Mouse (Mus musculus): ENCODE results near the gene Csnk1g2.
"Not testable (repeated sequence)": the region's sequence is repeated elsewhere in the genome, so short reads cannot be mapped to it uniquely, and the experiment has no call there.

Csnk1g2 gene

DNA sequence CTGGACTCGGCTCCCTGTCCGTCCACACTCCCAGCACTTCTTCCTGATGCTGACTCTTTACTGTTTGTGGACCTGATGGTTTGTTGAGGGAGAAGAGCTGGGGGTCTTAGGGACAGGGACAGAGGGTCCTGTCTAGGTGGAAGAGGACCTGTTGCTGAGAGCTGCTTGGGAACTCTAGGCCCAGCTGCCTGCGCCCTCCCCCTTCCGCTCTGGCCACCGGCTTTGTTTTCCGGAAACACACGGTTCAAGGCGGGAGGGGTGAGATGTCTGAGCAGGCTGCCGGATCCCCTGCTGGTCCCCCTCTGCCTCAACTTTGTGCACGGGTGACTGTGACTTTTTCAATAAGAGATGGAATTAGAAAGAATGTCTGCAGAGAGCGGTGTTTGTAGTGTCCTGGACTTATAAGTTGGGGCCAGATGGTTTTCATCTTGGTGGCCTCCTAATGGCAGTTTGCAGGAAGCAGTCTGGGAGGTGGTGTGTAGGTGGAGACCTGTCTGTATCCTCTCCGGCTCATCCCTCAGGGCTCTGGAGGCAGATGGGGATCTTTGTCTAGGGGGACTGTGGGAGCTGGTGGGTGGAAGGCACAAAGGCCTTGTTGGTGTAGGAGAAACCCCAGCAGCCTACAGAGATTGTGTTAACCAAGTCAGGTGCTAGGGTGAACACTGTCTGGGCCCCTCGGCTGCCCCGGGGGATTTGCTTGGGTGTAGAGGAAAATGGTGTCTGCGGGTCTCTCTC, 986 bp downstream of the Csnk1g2 start:
- ATAC-seq (ENCODE audit: low TSS enrichment) = no peak

DNA sequence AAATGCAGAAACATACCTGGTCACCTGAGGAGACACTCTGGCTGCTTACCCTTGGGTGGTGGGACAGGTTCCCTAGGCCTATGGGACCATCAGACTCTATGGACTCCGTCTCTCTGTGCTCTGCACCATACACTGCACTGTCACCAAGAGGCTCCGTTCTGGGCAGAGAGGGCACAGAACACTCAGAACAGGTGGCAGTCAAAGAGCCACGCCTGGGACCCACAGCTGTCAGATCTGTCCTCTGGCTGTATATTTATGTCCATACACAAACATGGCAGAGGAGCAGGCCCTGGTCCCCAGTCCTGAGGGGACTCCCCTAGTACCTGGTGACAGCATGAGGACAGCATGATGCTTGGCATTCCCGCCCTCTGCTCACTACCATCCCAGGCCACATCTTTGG, 3.1 kb downstream of the Csnk1g2 start:
- ATAC-seq (ENCODE audit: low TSS enrichment) = no peak

DNA sequence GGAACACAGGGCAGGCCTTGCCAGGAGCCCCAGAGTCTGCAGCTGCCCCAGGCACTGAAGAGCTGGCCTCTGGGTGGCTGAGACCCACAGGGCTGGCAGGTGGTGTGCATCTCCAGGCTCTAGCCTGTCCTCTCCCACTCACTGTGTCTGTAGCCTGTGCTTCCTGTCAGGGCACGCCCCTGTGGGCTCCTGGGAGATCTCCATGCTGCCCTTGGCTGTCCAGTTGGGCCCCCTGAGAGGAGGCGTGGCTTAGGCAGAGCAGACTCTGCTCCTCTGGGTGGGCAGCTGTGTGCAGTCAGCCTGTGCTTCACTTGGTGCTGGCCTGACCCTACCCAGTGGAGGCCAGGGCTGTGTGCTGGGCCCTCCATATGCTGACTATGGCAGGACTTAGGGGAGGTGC, 5.0 kb downstream of the Csnk1g2 start:
- no peak for ATAC-seq (ENCODE audit: low TSS enrichment)

DNA sequence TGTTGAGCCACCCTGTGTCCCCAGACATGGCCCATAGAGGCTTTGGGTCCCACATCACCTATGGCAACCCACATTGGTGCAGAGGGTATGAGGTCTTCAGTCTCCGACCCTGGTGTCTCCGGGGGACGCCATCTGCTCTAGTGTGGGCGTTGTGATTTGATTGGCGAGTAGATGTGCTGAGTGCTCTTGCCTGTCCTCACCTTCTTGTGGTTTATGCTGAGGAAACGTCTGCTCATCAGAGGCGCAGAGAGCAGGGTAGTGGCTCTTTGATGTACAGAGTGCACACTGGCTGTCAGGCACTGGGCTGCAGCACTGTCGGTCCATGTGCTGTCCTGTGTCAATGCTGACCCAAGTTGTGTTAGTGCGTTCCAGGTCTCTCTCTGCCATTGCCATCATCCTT, 6.3 kb downstream of the Csnk1g2 start:
- no peak for ATAC-seq (ENCODE audit: low TSS enrichment)

DNA sequence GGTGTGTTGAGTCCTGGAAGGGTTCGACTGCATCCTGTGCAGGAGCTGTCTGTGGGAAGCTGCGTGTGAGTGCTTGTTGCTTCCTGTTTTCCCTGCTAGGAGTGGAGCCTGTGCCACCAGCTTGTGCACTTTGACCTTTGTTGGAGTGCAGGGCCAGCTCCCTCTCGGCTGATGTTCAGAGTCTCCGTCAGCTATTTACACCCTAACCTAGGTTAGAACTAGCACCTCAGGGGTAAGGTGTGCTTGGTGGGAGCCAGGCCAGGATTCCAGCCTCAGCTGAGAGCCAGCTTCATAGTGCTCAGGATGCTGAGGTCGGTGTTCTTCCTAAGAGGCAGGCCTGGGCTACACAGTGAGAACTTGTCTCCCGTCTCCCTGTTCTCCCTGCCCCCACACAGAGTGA, 12.7 kb downstream of the Csnk1g2 start:
- ATAC-seq (ENCODE audit: low TSS enrichment) = no peak

DNA sequence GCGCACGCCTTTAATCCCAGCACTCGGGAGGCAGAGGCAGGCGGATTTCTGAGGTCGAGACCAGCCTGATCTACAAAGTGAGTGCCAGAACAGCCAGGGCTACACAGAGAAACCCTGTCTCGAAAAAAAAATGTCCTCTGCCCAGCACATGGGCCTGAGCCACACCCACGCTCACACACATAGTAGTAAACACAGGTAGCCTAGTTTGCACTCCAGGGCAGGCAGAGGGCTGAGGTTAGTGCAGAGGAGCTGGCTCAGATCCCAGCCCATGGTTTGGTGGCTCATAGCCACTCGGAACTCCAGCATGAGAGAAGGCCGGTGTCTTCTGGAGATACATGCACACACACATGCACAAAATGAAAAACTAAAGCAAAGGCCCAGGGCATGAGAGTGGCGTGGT, 24.3 kb downstream of the Csnk1g2 start:
- ATAC-seq (ENCODE audit: low TSS enrichment) = no peak

DNA sequence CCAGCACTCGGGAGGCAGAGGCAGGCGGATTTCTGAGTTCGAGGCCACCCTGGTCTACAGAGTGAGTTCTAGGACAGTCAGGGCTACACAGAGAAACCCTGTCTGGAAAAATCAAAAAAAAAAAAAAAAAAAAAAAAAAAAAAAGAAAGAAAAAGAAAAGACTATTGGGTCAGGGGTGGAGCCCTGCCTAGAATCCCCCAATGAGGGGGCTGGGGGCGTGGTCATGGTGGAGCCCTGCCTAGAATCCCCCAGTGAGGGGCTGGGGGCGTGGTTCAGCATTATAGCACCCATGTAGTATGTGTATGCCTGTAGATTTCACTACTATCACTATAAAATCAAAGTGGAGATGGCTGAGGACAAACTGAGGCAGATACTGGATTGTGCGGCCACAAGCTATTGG, 27.3 kb downstream of the Csnk1g2 start:
- not testable (repeated sequence) for ATAC-seq (ENCODE audit: low TSS enrichment)

DNA sequence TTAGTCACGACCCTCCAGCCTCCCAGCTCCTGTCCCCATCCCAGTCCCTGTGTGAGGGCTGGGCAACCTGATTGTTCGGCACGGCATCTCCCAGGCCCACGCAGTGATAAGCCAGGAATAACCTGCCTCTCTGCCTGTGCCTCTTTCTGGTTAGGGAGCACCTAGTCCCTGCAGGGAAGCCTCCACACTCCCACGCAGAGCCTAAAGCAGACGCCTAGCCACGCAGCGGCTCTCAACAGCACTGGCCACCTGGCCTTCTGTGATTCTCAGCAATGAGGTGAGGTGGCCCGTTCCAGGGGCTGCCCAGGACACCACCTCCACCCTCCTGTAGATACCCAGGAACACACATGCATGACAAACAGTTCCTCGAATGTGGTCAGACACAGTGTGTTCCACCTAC, 27.8 kb downstream of the Csnk1g2 start:
- peak; percentile 70 for ATAC-seq (ENCODE audit: low TSS enrichment)

DNA sequence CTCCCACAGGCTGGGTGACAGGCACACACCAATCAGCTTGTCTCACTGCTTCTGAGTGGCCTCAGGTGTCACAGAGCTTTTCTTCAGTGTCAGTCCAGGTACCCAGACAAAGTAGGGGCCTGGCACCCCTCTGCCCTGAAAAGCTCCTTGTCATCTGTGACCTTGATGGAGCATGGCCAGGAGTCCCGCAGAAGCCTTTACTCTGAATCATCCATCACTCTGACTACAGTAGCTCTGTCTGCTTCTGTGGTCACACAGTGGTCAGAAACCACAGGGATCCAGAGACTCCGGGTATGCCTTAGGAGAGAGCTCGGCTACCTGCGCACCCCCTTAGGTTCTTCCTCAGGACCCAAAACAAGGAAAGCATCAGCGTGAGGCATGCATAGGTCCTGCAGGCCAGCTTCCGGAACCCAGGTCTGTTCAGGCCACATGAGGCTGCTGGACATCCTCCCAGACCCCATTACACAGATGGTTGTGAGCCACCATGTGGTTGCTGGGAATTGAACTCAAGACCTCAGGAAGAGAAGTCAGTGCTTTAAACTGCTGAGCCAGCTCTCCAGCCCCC, 30.6 kb downstream of the Csnk1g2 start:
- ATAC-seq (ENCODE audit: low TSS enrichment) = no peak

DNA sequence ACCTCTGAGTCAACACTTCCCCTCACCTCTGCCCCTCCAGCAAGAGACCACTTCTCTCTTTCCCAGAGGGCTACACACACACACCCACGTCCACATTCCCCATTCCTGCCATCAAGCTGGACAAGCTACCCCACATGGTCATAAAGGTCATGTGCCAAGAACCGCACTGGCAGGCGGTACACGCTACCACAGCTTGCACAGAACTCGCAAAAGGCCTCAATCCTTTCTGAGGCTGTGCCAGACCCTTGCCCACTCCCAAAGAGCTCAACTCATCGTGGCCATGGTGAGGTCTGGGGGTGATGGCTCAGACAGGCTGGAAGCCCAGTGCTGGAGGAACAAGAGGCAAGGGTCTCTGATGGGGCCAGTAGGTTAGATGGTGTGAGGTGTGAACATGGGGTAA, 32.2 kb downstream of the Csnk1g2 start:
- ATAC-seq (ENCODE audit: low TSS enrichment) = no peak

DNA sequence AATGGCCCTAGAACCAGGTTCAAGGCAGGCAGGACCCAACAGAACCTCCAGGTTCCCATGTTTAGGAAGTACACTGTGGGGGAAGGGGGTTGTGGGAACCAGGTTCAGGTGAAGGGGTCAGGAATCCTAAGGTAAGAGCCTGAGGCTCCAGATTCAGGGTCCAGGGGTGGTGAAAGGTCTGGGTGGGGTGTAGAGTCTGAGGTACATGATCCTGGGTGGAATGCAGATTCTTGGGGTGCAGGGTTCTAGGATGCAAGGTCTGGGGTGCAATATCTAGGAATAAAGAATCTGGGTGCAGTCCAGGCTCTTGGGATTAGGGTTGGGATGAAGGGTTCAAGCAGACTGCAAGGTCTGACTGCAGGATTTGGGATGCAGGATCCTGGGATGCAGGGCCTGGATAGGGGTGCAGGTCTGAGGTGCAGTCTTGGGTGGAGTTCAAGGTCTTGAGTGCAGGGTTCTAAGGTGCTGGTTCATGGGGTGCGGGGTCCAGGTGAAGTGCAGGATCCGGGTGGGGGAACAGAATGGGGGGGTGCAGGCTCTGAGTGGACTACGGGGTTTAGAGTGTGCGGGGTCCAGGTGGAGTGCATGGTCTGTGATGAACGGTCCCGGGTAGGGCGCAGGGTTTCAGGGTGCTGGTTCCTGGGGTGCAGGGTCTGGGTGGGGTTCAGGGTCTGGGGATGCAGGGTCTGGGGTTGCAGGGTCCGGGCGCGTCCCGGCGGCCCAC, 32.9 kb downstream of the Csnk1g2 start:
- no peak for ATAC-seq (ENCODE audit: low TSS enrichment)

DNA sequence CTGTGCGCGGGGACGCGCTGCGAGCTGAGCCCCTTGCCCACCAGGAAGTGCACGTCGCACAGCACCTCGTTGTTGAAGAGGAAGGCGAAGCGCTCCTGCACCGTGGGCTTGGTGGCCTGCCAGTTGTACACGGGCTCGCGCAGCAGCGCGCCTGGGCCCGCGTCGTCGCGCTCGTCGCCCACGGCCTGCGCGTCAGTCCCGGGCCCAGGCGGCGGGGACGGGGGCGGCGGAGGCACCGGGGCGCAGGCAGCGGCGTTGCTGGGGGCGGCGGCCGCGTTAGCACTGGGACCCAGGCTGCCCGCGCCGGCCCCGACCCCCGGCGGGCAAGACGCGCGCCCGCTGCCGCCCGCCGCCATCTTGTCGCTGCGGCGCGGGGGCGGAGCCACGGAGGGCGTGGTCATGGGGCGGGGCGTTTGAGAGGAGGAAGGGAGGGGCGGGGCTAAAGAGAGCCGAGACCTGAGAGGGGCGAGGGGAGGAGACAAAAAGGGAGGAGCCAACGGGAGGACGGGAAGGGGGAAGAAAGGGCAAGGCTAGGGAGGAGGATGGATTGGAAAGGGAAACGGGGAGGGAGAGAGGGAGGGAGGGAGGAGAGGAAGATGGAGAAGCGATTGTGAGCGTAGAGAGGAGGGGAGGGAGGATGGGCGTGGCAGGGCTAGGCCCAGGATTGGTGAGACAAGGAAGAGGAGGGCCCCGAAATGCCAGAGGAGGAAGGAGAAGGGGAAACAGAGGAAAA, 33.7 kb downstream of the Csnk1g2 start:
- ATAC-seq (ENCODE audit: low TSS enrichment) = peak; percentile 83

DNA sequence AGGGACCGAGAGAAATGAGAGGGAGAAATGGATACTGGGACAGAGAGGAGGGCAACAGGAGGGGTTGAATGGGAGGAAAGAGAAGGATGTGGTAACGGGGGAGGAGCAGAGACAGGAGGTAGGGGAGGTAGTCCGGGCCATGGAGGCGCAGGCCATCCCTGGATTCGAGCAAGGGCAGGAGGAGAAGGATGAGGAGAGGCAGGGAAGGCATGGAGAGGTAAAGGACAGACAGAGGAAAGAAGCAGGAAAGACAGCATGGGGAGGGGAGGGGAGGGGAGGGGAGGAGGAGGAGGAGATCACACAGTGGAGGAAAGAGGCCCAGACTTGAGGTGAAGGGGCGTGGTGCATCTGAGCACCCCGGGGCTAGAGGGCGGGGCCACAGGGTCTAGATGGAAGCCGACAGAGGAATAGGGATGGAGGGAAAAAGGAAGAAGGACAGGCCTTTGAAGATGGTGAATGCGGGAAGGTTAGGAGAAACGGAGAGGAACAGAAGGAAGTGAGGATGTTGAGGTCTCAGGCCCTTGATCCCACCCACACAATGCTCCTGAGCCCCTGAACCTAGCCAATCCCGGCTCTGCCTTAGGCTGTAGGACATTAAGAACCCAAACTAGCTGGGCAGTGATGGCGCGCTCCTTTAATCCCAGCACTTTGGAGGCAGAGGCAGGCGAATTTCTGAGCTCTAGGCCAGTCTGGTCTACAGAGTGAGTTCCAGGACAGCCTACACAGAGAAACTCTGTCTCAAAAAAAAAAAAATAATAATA, 34.4 kb downstream of the Csnk1g2 start, which contains the start of gene Btbd2:
TSS of gene Btbd2 (minus strand) at position 209 of the 761 bp plus-strand sequence.
- ATAC-seq (ENCODE audit: low TSS enrichment) = peak; percentile 21; the same call in 1 of the 2 replicates

DNA sequence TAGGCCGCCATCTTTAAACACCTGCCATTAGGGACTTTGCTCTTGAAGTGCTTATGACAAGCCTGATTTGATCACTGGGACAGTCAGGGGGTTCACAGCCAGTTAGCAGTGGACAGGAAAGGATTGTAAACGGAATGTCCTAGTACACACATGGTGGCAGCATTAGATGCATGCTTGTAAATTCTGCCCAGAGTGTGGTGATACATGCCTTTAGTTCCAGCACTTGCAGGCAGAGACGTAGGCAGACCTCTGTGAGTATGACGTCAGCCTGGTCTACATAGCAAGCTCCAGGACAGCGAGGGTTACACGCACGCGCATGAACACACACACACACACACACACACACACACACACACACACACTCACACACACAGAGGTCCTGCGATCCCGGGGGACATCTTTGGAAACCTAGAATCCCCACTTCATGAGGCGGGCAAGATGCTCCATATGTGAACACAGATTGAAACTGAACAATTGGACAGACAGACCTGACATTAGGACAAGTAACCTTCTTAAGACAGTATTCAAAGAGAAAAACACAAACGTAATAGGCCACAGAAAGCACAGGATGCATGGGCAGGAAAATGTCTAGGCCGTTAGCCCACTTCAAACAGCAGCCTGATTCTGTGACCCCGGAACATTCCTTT, 35.7 kb downstream of the Csnk1g2 start:
- no peak for ATAC-seq (ENCODE audit: low TSS enrichment)

DNA sequence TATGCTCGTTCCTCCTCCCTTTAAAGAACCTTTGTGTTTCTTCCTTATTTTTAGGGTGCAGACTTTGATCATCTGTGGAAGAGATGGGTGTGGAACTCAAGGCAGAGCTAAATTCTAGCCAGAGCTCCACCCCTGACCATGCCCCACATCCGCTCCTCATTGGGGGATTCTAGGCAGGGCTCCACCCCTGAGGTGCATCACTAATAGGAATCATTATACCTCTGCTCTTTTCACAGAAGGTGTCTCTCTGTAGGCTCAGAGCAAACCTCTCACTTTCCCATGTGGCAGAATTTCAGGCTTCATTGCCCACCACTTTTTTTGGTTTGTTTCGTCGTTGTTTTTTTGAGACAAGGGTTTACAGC, 36.2 kb downstream of the Csnk1g2 start:
- ATAC-seq (ENCODE audit: low TSS enrichment) = no peak

DNA sequence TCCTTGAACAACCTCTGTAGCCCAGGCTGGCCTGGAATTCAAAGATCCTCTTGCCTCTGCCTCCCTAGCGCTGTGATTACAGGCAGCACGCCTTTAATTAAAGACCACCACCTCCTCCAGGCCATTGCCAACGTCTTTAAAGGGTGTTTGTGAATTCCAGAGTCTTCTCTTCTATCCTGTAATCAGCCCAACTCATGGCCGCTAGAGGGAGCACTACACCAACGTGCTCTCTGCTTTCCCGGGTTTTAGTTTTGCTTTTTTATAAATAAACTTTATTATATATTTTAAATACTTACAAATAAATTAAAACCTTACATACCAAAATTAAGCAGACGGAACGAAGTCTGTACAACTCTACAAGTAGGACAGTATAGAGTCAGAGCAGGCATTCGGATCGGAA, 36.6 kb downstream of the Csnk1g2 start:
- ATAC-seq (ENCODE audit: low TSS enrichment) = no peak

DNA sequence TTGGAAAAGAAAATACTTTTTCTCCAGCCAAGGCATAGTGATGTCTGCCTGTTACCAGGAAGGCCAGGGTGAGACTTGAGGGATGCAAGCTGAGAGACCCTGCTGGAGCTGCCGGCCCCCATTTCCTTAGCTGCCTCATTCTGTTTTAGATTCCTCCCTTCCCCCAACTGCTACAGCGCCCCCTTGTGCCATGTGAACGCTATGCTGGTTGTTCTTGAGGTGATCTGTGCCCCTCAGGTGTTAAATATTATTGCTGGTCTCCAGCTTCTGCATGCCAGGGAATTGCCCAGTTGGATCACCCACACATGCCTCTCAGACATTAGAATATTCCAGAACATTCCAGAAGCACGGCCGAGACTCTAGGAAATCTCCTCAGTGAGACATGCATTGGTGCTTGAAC, 38.5 kb downstream of the Csnk1g2 start:
- no peak for ATAC-seq (ENCODE audit: low TSS enrichment)

DNA sequence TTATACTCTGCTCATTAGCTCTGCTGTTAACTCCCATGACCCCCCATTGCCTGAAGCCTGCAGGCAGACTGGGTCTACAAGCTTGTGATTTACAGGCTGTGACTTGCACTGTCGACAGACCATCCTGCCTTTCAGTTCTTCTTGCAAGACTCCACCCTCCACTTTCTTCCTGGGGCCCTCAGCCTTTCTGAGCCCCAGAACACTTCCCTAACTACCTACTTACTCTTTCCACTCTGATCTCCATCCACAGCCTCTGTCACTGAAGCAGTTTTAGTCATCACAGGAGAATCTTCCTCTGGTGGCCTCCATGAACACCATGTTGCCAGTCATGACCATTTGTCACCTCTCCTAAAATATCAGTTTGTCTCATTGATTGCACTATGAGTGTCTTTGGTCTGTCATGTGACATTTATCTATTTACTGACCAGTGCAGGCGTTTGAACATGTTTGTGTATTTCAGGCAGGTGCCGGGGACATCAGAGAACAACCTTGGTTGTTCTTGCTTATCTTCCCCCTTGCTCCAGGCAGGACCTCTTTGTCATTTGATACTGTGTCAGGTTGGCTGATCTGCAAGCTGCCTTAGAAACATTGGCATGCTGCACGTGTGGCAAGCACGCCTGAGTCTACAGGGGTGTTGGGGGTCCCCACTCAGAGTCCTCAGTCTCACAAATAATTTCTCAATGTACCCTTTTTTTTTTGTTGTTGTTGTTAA, 41.0 kb downstream of the Csnk1g2 start:
- ATAC-seq (ENCODE audit: low TSS enrichment) = no peak

DNA sequence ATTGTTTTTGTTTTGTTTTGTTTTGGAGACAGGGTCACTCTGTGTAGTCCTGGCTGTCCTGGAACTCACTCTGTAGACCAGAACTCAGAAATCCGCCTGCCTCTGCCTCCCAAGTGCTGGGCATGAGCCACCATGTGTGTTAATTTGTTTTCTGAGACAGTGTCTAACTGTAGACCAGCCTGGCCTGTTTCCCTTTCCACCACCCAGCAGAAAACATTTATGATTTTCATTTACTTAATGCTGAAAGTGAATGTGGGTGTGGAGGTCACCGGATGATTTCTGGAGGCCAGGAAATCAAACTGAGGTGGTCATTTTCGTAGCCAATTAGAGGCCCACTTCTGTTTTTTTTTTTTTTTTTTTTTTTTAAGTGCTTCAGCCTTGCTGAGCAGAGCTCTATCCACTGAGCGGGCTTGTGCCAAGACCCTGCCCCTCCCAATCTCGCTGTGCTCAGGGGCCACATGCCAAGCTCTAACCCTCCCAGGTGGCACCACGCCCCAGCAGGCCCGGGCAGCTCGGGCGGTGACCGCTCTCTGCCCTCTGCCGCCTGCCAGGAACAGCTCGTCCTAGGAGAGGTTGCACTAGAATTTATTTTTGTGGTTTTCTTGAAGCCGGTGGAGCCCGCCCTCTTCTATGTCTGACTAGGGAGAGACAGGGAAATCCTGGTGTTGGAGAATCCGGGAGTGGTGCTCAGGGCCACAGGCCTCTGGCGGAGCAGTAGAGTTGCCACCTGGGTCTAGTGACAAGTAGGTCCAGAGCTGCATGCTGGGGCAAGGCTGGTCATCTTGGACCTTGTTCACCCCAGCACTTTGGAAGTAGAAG, 41.8 kb downstream of the Csnk1g2 start:
- ATAC-seq (ENCODE audit: low TSS enrichment) = peak; percentile 56; the same call in 1 of the 2 replicates

DNA sequence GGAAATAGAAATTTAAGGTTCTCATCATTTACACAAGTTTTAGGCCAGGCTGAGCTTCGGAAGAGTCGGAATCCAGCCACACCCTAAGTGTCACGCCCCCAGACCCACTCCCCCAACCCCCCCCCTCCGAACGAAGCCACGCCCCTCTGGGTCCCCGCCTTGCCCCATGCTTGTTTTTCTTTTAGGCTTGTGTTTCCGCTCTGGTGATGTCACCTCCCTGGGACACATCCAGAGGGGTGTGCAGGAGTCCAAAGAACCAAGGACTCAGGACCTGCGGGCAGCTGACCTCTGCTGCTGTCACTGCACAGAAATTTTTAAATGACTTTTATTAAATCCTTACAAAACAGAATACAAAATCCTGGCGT, 42.4 kb downstream of the Csnk1g2 start:
- no peak for ATAC-seq (ENCODE audit: low TSS enrichment)

Data from frontal cortex, adult (tissue).